Mouse (Mus musculus): ENCODE results near the gene Itgae. TPM values are rescaled to one million over a fixed set of nuclear protein-coding genes. Genes with fewer than 3 reads are reported as not detected.

Itgae gene
- polyA plus RNA-seq, 1 experiment: 0.08 TPM

DNA sequence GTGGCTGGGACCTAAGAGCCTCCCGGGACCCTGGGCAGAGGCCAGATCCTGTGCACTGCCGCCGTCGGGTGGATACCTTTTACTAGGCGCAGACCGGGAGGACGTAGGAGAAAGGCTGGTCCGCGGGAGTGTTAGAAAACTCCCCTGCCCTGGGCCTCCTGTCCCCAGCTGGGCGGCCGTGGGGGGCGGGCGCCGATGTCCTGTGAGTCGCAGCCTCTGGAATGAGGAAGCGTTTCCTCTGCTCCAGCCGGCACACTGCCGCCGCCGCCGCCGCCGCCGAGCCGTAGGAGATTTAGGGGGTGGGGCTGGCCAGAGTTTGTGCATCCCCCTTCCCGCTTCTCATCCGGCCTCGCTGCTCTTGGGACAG, 87.1 kb downstream of the Itgae start:
- peak; percentile 75 for DNase-seq (ENCODE audit: low read depth)
- TF ChIP-seq POLR2A (IDR thresholded peaks at IDR 0.05; ENCODE audit: borderline replicate concordance, extremely low read depth, insufficient read depth, insufficient read length, poor library complexity, severe bottlenecking) (no peak), CTCF (IDR thresholded peaks at IDR 0.05; ENCODE audit: borderline replicate concordance, extremely low read depth, insufficient read depth, insufficient read length) (no peak)

DNA sequence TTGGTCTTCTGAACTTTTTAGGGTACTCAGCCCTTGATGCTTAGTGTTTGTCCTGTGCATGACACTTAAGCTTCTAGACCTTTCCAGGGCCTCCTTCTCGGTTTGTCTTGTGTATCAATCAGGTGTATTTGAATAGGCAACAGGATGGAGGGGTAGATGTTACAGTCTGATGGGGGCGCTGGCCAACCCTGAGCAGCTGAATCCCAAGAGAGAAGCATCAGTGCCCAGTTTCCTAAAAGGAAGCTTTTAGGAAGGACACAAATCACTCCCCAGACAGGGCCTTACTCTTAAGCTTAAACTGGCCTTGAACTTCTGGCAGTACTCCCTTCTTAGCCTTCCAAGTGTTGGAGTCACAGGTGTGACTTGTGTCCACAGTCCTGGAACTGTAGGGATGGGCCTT, 87.5 kb downstream of the Itgae start:
- no peak for TF ChIP-seq POLR2A (IDR thresholded peaks at IDR 0.05; ENCODE audit: borderline replicate concordance, extremely low read depth, insufficient read depth, insufficient read length, poor library complexity, severe bottlenecking)
- TF ChIP-seq CTCF (IDR thresholded peaks at IDR 0.05; ENCODE audit: borderline replicate concordance, extremely low read depth, insufficient read depth, insufficient read length): no peak
- DNase-seq (ENCODE audit: low read depth): no peak

- no peak for DNase-seq (ENCODE audit: low read depth)
- TF ChIP-seq POLR2A (IDR thresholded peaks at IDR 0.05; ENCODE audit: borderline replicate concordance, extremely low read depth, insufficient read depth, insufficient read length, poor library complexity, severe bottlenecking): no peak
- no peak for TF ChIP-seq CTCF (IDR thresholded peaks at IDR 0.05; ENCODE audit: borderline replicate concordance, extremely low read depth, insufficient read depth, insufficient read length)
Observed at GRCm38 (mm10) chr11:73185872-73186615, 95.7 kb downstream of the Itgae start.

GRCm38 (mm10) chr11:73187231-73187630, 96.8 kb downstream of the Itgae start:
- TF ChIP-seq CTCF (IDR thresholded peaks at IDR 0.05; ENCODE audit: borderline replicate concordance, extremely low read depth, insufficient read depth, insufficient read length): no peak
- no peak for DNase-seq (ENCODE audit: low read depth)

DNA sequence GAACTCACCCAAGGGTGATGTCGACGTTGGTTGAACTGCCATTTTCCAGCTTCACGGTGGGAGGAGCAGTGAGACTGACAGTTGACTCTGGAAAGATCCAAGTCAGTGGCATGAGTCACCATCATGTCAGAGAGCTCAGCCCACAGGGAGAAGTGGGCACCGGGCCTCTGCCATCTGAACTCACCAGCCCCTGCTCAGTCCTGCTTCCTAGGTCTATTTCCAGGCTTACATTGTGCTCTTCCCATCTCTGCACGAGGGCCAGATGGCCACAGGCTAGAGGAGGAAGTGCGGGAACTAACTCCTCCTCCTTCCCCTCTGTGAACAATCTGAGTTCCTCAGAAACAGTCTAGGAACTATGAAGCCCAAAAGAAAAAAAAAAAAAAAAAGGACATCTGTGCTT, 102.7 kb downstream of the Itgae start:
- TF ChIP-seq POLR2A (IDR thresholded peaks at IDR 0.05; ENCODE audit: borderline replicate concordance, extremely low read depth, insufficient read depth, insufficient read length, poor library complexity, severe bottlenecking) (no peak), CTCF (IDR thresholded peaks at IDR 0.05; ENCODE audit: borderline replicate concordance, extremely low read depth, insufficient read depth, insufficient read length) (no peak)
- DNase-seq (ENCODE audit: low read depth): no peak

DNA sequence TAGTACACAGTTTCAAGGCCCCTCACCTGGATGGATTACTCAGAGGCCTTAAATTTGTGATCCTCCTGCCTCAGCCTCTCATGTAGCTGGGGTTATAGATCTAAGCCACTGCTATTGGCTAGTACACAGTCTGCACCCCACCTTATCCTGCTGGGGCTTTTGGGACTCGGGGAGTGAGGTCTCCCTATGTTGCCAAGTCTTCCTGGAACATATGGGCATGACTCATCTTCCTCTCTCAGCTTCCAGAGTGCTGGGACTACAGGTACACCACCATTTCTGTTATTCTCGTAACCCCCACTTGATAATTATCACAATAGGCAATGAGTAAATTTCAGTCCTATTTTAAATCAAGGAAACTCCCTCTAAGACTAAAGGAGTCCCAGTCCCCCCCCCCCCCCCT, 104.1 kb downstream of the Itgae start:
- DNase-seq (ENCODE audit: low read depth): no peak
- TF ChIP-seq CTCF (IDR thresholded peaks at IDR 0.05; ENCODE audit: borderline replicate concordance, extremely low read depth, insufficient read depth, insufficient read length) (no peak), POLR2A (IDR thresholded peaks at IDR 0.05; ENCODE audit: borderline replicate concordance, extremely low read depth, insufficient read depth, insufficient read length, poor library complexity, severe bottlenecking) (no peak)

Other genes starting within 250 kb of the Itgae start
- gene Atp2a3, start 129.4 kb upstream of the Itgae start, polyA plus RNA-seq (2012; rRNA removed): 1.0 and 1.4 TPM in 2 replicates
- gene P2rx1, start 91.5 kb upstream of the Itgae start, polyA plus RNA-seq (2012; rRNA removed): 0.35 and 0.49 TPM in 2 replicates
- 18.7 and 20.9 TPM in 2 replicates for gene Camkk1, start 71.6 kb upstream of the Itgae start, polyA plus RNA-seq (2012; rRNA removed)
- 5.5 and 8.3 TPM in 2 replicates for gene Ncbp3, start 42.8 kb upstream of the Itgae start, polyA plus RNA-seq (2012; rRNA removed)
- 2.1 and 3.2 TPM in 2 replicates for gene Haspin, start 47.7 kb downstream of the Itgae start, polyA plus RNA-seq (2012; rRNA removed)
- gene P2rx5, start 69.8 kb downstream of the Itgae start, polyA plus RNA-seq (2012; rRNA removed): 0.44 and 0.53 TPM in 2 replicates
- gene Emc6, start 86.5 kb downstream of the Itgae start, polyA plus RNA-seq (2012; rRNA removed): 74.7 and 115 TPM in 2 replicates
- 91.6 and 112 TPM in 2 replicates for gene Tax1bp3, start 86.5 kb downstream of the Itgae start, polyA plus RNA-seq (2012; rRNA removed)
- 25.5 and 25.7 TPM in 2 replicates for gene Ctns, start 108.5 kb downstream of the Itgae start, polyA plus RNA-seq (2012; rRNA removed)
- 1.5 and 2.0 TPM in 2 replicates for gene Shpk, start 108.9 kb downstream of the Itgae start, polyA plus RNA-seq (2012; rRNA removed)
- 0.13 and 0.44 TPM in 2 replicates for gene Trpv1, start 143.7 kb downstream of the Itgae start, polyA plus RNA-seq (2012; rRNA removed)
- gene Trpv3, start 176.8 kb downstream of the Itgae start, polyA plus RNA-seq (2012; rRNA removed): 0.14 and 0.27 TPM in 2 replicates
- 0.57 and 0.82 TPM in 2 replicates for gene Aspa, start 239.0 kb downstream of the Itgae start, polyA plus RNA-seq (2012; rRNA removed)
- gene Gm49340, start 239.2 kb downstream of the Itgae start, polyA plus RNA-seq (2012; rRNA removed): not detected in 2 replicates
- gene Spata22, start 239.2 kb downstream of the Itgae start, polyA plus RNA-seq (2012; rRNA removed): 0.05 and 0.08 TPM in 2 replicates

All from brain, embryonic 14.5 days (tissue).